Mouse (Mus musculus) cerebellum, adult 11-12 months (tissue): ENCODE results near the gene Upk3bl.

Source experiments
- DNase-seq: peaks from one replicate; pipeline ENCODE4 v3.0.0; 2022

Upk3bl gene

GRCm38 (mm10) chr5:136054301-136055077 is at the start of gene Upk3bl:
Gene Upk3bl, plus strand, starts transcription at chr5:136054492.
- no peak for DNase-seq

GRCm38 (mm10) chr5:136004537-136004936 is 49.8 kb upstream of the Upk3bl start:
- DNase-seq: no peak

- DNase-seq: no peak
These were observed 46.5 kb upstream of the Upk3bl start for GRCm38 (mm10) chr5:136007745-136008144.

GRCm38 (mm10) chr5:136014877-136015276 is 39.4 kb upstream of the Upk3bl start:
- no peak for DNase-seq

- DNase-seq: no peak
These were observed 38.7 kb upstream of the Upk3bl start for GRCm38 (mm10) chr5:136015586-136015985.

GRCm38 (mm10) chr5:136016014-136016876 is 38.0 kb upstream of the Upk3bl start:
- DNase-seq: no peak

- no peak for DNase-seq
These were observed 37.0 kb upstream of the Upk3bl start for GRCm38 (mm10) chr5:136017262-136017661.

GRCm38 (mm10) chr5:136018726-136019125 is 35.6 kb upstream of the Upk3bl start:
- DNase-seq: no peak

GRCm38 (mm10) chr5:136019907-136020306 is 34.4 kb upstream of the Upk3bl start:
- no peak for DNase-seq

- peak; percentile 53 for DNase-seq
These were observed 28.6 kb upstream of the Upk3bl start for GRCm38 (mm10) chr5:136025712-136026111.

- no peak for DNase-seq
These were observed 27.4 kb upstream of the Upk3bl start for GRCm38 (mm10) chr5:136026859-136027258.

GRCm38 (mm10) chr5:136027612-136028311 is 26.5 kb upstream of the Upk3bl start:
- DNase-seq: no peak

- no peak for DNase-seq
These were observed 19.4 kb upstream of the Upk3bl start for GRCm38 (mm10) chr5:136034868-136035267.

GRCm38 (mm10) chr5:136035285-136035684 is 19.0 kb upstream of the Upk3bl start:
- no peak for DNase-seq

- DNase-seq: no peak
These were observed 17.6 kb upstream of the Upk3bl start for GRCm38 (mm10) chr5:136036667-136037066.

GRCm38 (mm10) chr5:136038258-136039214 is 15.8 kb upstream of the Upk3bl start, which contains the start of gene Upk3b:
Gene Upk3b, plus strand, starts transcription at chr5:136038496.
- DNase-seq: no peak

GRCm38 (mm10) chr5:136040210-136040609 is 14.1 kb upstream of the Upk3bl start:
- DNase-seq: no peak

- DNase-seq: no peak
These were observed 13.0 kb upstream of the Upk3bl start for GRCm38 (mm10) chr5:136041260-136041659.

GRCm38 (mm10) chr5:136041666-136042065 is 12.6 kb upstream of the Upk3bl start:
- DNase-seq: no peak

- DNase-seq: no peak
These were observed 9.4 kb upstream of the Upk3bl start for GRCm38 (mm10) chr5:136044865-136045264.

GRCm38 (mm10) chr5:136045408-136045807 is 8.9 kb upstream of the Upk3bl start:
- no peak for DNase-seq

GRCm38 (mm10) chr5:136045987-136046386 is 8.3 kb upstream of the Upk3bl start:
- DNase-seq: peak; percentile 61
